Mouse (Mus musculus): ENCODE results near the gene Haao.

GRCm38 (mm10) chr17:83812200-83812944 is 35.4 kb downstream of the Haao start:
- TF ChIP-seq CTCF (IDR thresholded peaks at IDR 0.05; ENCODE audit: insufficient read depth, low read depth, low read length), result no peak
- TF ChIP-seq POLR2A (IDR thresholded peaks at IDR 0.05; ENCODE audit: insufficient read depth, low read depth, low read length), result no peak

Measured in olfactory bulb, adult 2 months (tissue).